Mouse (Mus musculus): Measurements from ENCODE around the gene Ephb2. TPM values are rescaled to one million over a fixed set of nuclear protein-coding genes. Genes with fewer than 3 reads are reported as not detected.
A peak's percentile ranks its signal among the peaks of the same experiment; 100 is the strongest.

The Ephb2 gene
- 7.8 and 10.1 TPM in 2 replicates for polyA plus RNA-seq (2015; fragmentation: Nextera tagmentation; extraction: Ambion mirVana)

- Histone ChIP-seq H3K27me3 (replicated peaks; ENCODE audit: control insufficient read depth, insufficient read depth, low read length) (no peaks in the 10 kb centered on the region), H3K4me1 (ENCODE audit: control insufficient read depth, insufficient read depth, low read depth, low read length) (peaks cover 48% of the 10 kb centered on the region), H3K9me3 (ENCODE audit: control insufficient read depth, low read length) (no peaks in the 10 kb centered on the region), H3K4me3 (ENCODE audit: low read length) (peak within 1 kb of the TSS; percentile 79), H3K4me2 (ENCODE audit: low read length) (peak within 1 kb of the TSS; percentile 95), H3K36me3 (ENCODE audit: control insufficient read depth, insufficient read depth, low read length) (no peaks in the 10 kb centered on the region), H3K27ac (ENCODE audit: low read depth, low read length) (peak within 1 kb of the TSS; percentile 99), H3K9ac (ENCODE audit: low read depth, low read length) (peak within 1 kb of the TSS; percentile 94)
- under 1% methylated on average over 37 of the region's 88 CpGs for WGBS
- peak; percentile 76 for ATAC-seq
Observed at GRCm38 (mm10) chr4:136835621-136836386, at the start of gene Ephb2. Gene Ephb2 (minus strand): TSS chr4:136835988.

- H3K4me1 ChIP-seq (ENCODE audit: control insufficient read depth, insufficient read depth, low read depth, low read length): no peaks in the 10 kb centered on the region
- H3K27me3 ChIP-seq (replicated peaks; ENCODE audit: control insufficient read depth, insufficient read depth, low read length): no peaks in the 10 kb centered on the region
- 19% methylated on average over 5 of the region's 5 CpGs for WGBS
- no peak overlapping the region for H3K4me2 ChIP-seq (ENCODE audit: low read length)
- H3K9me3 ChIP-seq (ENCODE audit: control insufficient read depth, low read length): no peaks in the 10 kb centered on the region
- H3K36me3 ChIP-seq (ENCODE audit: control insufficient read depth, insufficient read depth, low read length): no peaks in the 10 kb centered on the region
- no peak overlapping the region for H3K9ac ChIP-seq (ENCODE audit: low read depth, low read length)
- no peak overlapping the region for H3K4me3 ChIP-seq (ENCODE audit: low read length)
- ATAC-seq: no peak
- no peak overlapping the region for H3K27ac ChIP-seq (ENCODE audit: low read depth, low read length)
Observed at GRCm38 (mm10) chr4:136878601-136879000, 42.8 kb upstream of the Ephb2 start.

- Histone ChIP-seq H3K4me1 (ENCODE audit: control insufficient read depth, insufficient read depth, low read depth, low read length) (no peaks in the 10 kb centered on the region), H3K27me3 (replicated peaks; ENCODE audit: control insufficient read depth, insufficient read depth, low read length) (no peaks in the 10 kb centered on the region), H3K27ac (ENCODE audit: low read depth, low read length) (no peak overlapping the region), H3K4me3 (ENCODE audit: low read length) (no peak overlapping the region), H3K4me2 (ENCODE audit: low read length) (no peak overlapping the region), H3K36me3 (ENCODE audit: control insufficient read depth, insufficient read depth, low read length) (no peaks in the 10 kb centered on the region), H3K9me3 (ENCODE audit: control insufficient read depth, low read length) (no peaks in the 10 kb centered on the region), H3K9ac (ENCODE audit: low read depth, low read length) (no peak overlapping the region)
- 54% methylated on average over 8 of the region's 8 CpGs for WGBS
- ATAC-seq: no peak
Observed at GRCm38 (mm10) chr4:136878171-136878570, 42.4 kb upstream of the Ephb2 start.

- H3K27me3 ChIP-seq (replicated peaks; ENCODE audit: control insufficient read depth, insufficient read depth, low read length): no peaks in the 10 kb centered on the region
- 15% methylated on average over 7 of the region's 7 CpGs for WGBS
- no peaks in the 10 kb centered on the region for H3K9me3 ChIP-seq (ENCODE audit: control insufficient read depth, low read length)
- no peaks in the 10 kb centered on the region for H3K4me1 ChIP-seq (ENCODE audit: control insufficient read depth, insufficient read depth, low read depth, low read length)
- no peak overlapping the region for H3K4me3 ChIP-seq (ENCODE audit: low read length)
- ATAC-seq: peak; percentile 82
- no peak overlapping the region for H3K27ac ChIP-seq (ENCODE audit: low read depth, low read length)
- H3K4me2 ChIP-seq (ENCODE audit: low read length): no peak overlapping the region
- no peaks in the 10 kb centered on the region for H3K36me3 ChIP-seq (ENCODE audit: control insufficient read depth, insufficient read depth, low read length)
- H3K9ac ChIP-seq (ENCODE audit: low read depth, low read length): no peak overlapping the region
Observed at GRCm38 (mm10) chr4:136876971-136877370, 41.2 kb upstream of the Ephb2 start.

GRCm38 (mm10) chr4:136875012-136875411 is 39.2 kb upstream of the Ephb2 start:
- WGBS: 89% methylated on average over 14 of the region's 14 CpGs
- H3K4me3 ChIP-seq (ENCODE audit: low read length): no peak overlapping the region
- H3K9ac ChIP-seq (ENCODE audit: low read depth, low read length): no peak overlapping the region
- no peak overlapping the region for H3K27ac ChIP-seq (ENCODE audit: low read depth, low read length)
- no peaks in the 10 kb centered on the region for H3K27me3 ChIP-seq (replicated peaks; ENCODE audit: control insufficient read depth, insufficient read depth, low read length)
- no peak overlapping the region for H3K4me2 ChIP-seq (ENCODE audit: low read length)
- H3K4me1 ChIP-seq (ENCODE audit: control insufficient read depth, insufficient read depth, low read depth, low read length): no peaks in the 10 kb centered on the region
- no peaks in the 10 kb centered on the region for H3K9me3 ChIP-seq (ENCODE audit: control insufficient read depth, low read length)
- no peaks in the 10 kb centered on the region for H3K36me3 ChIP-seq (ENCODE audit: control insufficient read depth, insufficient read depth, low read length)
- ATAC-seq: no peak

- ATAC-seq: no peak
- Histone ChIP-seq H3K9ac (ENCODE audit: low read depth, low read length) (no peak overlapping the region), H3K4me2 (ENCODE audit: low read length) (no peak overlapping the region), H3K27me3 (replicated peaks; ENCODE audit: control insufficient read depth, insufficient read depth, low read length) (no peaks in the 10 kb centered on the region), H3K36me3 (ENCODE audit: control insufficient read depth, insufficient read depth, low read length) (no peaks in the 10 kb centered on the region), H3K4me1 (ENCODE audit: control insufficient read depth, insufficient read depth, low read depth, low read length) (peaks cover 16% of the 10 kb centered on the region), H3K9me3 (ENCODE audit: control insufficient read depth, low read length) (no peaks in the 10 kb centered on the region), H3K4me3 (ENCODE audit: low read length) (no peak overlapping the region), H3K27ac (ENCODE audit: low read depth, low read length) (no peak overlapping the region)
- WGBS: 78% methylated on average over 6 of the region's 6 CpGs
Observed at GRCm38 (mm10) chr4:136868371-136868770, 32.6 kb upstream of the Ephb2 start.

GRCm38 (mm10) chr4:136867690-136868345 is 32.0 kb upstream of the Ephb2 start:
- 10% methylated on average over 10 of the region's 12 CpGs for WGBS
- peak; percentile 53; the same call in 1 of the 2 replicates for ATAC-seq
- Histone ChIP-seq H3K4me2 (ENCODE audit: low read length) (no peak overlapping the region; the same call in 1 of the 2 replicates), H3K4me3 (ENCODE audit: low read length) (no peak overlapping the region), H3K27ac (ENCODE audit: low read depth, low read length) (0 out of 2 replicates have a peak overlapping the region, but pooled peaks have one; percentile 12), H3K27me3 (replicated peaks; ENCODE audit: control insufficient read depth, insufficient read depth, low read length) (no peaks in the 10 kb centered on the region), H3K4me1 (ENCODE audit: control insufficient read depth, insufficient read depth, low read depth, low read length) (peaks cover 16% of the 10 kb centered on the region), H3K9me3 (ENCODE audit: control insufficient read depth, low read length) (no peaks in the 10 kb centered on the region), H3K9ac (ENCODE audit: low read depth, low read length) (no peak overlapping the region), H3K36me3 (ENCODE audit: control insufficient read depth, insufficient read depth, low read length) (no peaks in the 10 kb centered on the region)

- H3K9me3 ChIP-seq (ENCODE audit: control insufficient read depth, low read length): no peaks in the 10 kb centered on the region
- WGBS: 46% methylated on average over 5 of the region's 5 CpGs
- H3K27me3 ChIP-seq (replicated peaks; ENCODE audit: control insufficient read depth, insufficient read depth, low read length): no peaks in the 10 kb centered on the region
- peak overlapping the region; percentile 47 for H3K9ac ChIP-seq (ENCODE audit: low read depth, low read length)
- H3K4me3 ChIP-seq (ENCODE audit: low read length): no peak overlapping the region
- no peak for ATAC-seq
- peaks cover 22% of the 10 kb centered on the region for H3K4me1 ChIP-seq (ENCODE audit: control insufficient read depth, insufficient read depth, low read depth, low read length)
- no peaks in the 10 kb centered on the region for H3K36me3 ChIP-seq (ENCODE audit: control insufficient read depth, insufficient read depth, low read length)
- H3K27ac ChIP-seq (ENCODE audit: low read depth, low read length): peak overlapping the region; percentile 21
- peak overlapping the region; percentile 4 for H3K4me2 ChIP-seq (ENCODE audit: low read length)
Observed at GRCm38 (mm10) chr4:136865531-136865930, 29.7 kb upstream of the Ephb2 start.

GRCm38 (mm10) chr4:136864751-136865470 is 29.1 kb upstream of the Ephb2 start:
- Histone ChIP-seq H3K36me3 (ENCODE audit: control insufficient read depth, insufficient read depth, low read length) (no peaks in the 10 kb centered on the region), H3K4me1 (ENCODE audit: control insufficient read depth, insufficient read depth, low read depth, low read length) (peaks cover 22% of the 10 kb centered on the region), H3K27me3 (replicated peaks; ENCODE audit: control insufficient read depth, insufficient read depth, low read length) (no peaks in the 10 kb centered on the region), H3K4me3 (ENCODE audit: low read length) (no peak overlapping the region), H3K27ac (ENCODE audit: low read depth, low read length) (peak overlapping the region; percentile 21), H3K9ac (ENCODE audit: low read depth, low read length) (peak overlapping the region; percentile 47), H3K9me3 (ENCODE audit: control insufficient read depth, low read length) (no peaks in the 10 kb centered on the region), H3K4me2 (ENCODE audit: low read length) (peak overlapping the region; percentile 4)
- peak; percentile 38 for ATAC-seq
- WGBS: 2% methylated on average over 15 of the region's 15 CpGs

All from hindbrain, embryonic 16.5 days (tissue).